Mouse (Mus musculus) C2C12 (cell line): Measurements from ENCODE around the gene Trip6.

ENCODE experiments used
- CEBPB ChIP-seq: IDR thresholded peaks from one replicate; pipeline ENCODE4 v1.6.1; 2011; ENCODE audit warnings: low read depth, mild to moderate bottlenecking, control low read depth, moderate library complexity
- FOSL1 ChIP-seq: IDR thresholded peaks from one replicate; pipeline ENCODE4 v1.8.0; 2011; ENCODE audit warnings: mild to moderate bottlenecking, low read length; ENCODE audit not compliant: poor library complexity, insufficient read depth, severe bottlenecking

DNA sequence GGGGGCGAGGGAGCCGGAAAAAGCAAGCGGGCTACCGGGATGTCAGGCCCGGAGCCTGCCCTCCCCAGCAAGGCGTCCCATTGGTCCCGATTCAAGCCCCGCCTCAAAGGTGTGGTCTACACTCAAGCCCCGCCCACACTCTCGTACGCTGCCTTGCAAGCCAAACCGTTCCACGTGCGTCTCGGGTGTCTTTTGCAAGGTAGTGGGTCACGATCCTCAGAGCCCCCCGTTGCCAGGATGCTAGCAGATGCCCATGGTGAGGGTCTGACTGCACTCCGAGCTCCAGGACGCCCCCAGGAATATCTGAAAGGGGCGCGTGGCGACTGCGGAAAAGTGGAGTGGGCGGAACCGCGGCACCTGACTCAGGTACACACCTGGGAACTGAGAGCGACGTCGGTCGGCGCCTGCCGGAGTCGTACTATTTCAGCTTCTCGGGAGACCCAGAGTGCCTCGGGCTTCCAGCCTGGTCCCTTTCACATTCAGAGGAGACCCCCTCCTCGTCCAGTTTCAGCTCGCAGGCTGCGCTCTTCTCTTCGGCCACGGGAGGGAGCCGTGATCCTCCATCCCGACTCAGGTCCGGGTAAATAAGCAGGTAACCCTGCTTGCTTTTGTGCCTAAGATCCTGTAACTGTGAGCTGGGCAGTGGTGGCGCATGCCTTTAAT lies 19.4 kb upstream of the Trip6 start, which contains the start of gene Slc12a9:
- TF ChIP-seq FOSL1: no peak
- TF ChIP-seq CEBPB: no peak
